In genomic region chr15:103522458-103523099, GRCm38 (mm10) we compare ENCODE assay signal across 12 mouse cellular contexts. TPM values are rescaled to one million over a fixed set of nuclear protein-coding genes. Genes with fewer than 3 reads are reported as not detected.
A peak's percentile ranks its signal among the peaks of the same experiment; 100 is the strongest.
DNase-seq lines count a peak whose midpoint lies in the region; ATAC-seq and TF ChIP-seq lines count a peak whose summit lies in the region.
"Had no signal": no experiment of that assay in that cellular context is flagged by ENCODE, and none has a peak within 500 bp of the region (broad histone marks: within the 10 kb centered on the region; RNA-seq: fewer than 3 reads in every experiment).

No protein-coding gene starts in this region.

- peak; percentile 47; the same call in 1 of the 2 replicates for ATAC-seq in lung, embryonic 14.5 days (ENCODE audit: insufficient read depth)
- ATAC-seq in lung, embryonic 15.5 days (ENCODE audit: borderline replicate concordance, extremely low read depth, low FRiP score, low TSS enrichment): peak; percentile 64

- no peaks in the 10 kb centered on the region for H3K27me3 ChIP-seq in lung, embryonic 14.5 days (ENCODE audit: insufficient read depth, low read length)
- no peaks in the 10 kb centered on the region for H3K27me3 ChIP-seq in lung, embryonic 15.5 days
- H3K27me3 ChIP-seq in small intestine, adult 2 months (ENCODE audit: control insufficient read depth, insufficient read depth, low read length): no peaks in the 10 kb centered on the region
- H3K27me3 ChIP-seq: heart, embryonic 15.5 days had no signal

- H3K9me3 ChIP-seq in lung, embryonic 14.5 days (ENCODE audit: low read depth, low read length): no peaks in the 10 kb centered on the region
- no peaks in the 10 kb centered on the region for H3K9me3 ChIP-seq in lung, embryonic 15.5 days
- H3K9me3 ChIP-seq: heart, embryonic 15.5 days had no signal

- no peaks in the 10 kb centered on the region for H3K36me3 ChIP-seq in lung, embryonic 14.5 days (ENCODE audit: insufficient read depth)
- no peaks in the 10 kb centered on the region for H3K36me3 ChIP-seq in lung, embryonic 15.5 days
- H3K36me3 ChIP-seq in small intestine, adult 2 months (ENCODE audit: control insufficient read depth, insufficient read depth, low read length): no peaks in the 10 kb centered on the region
- H3K36me3 ChIP-seq: heart, embryonic 15.5 days had no signal

- H3K4me3 ChIP-seq in lung, embryonic 14.5 days (ENCODE audit: low read depth, low read length): no peak overlapping the region
- no peak overlapping the region for H3K4me3 ChIP-seq in lung, adult 2 months (replicated peaks; ENCODE audit: extremely low read depth, low read depth, low read length)
- H3K4me3 ChIP-seq in lung, embryonic 15.5 days: no peak overlapping the region
- H3K4me3 ChIP-seq in small intestine, adult 2 months (ENCODE audit: low read depth, low read length): no peak overlapping the region
- H3K4me3 ChIP-seq: heart, embryonic 15.5 days had no signal

- no peak for TF ChIP-seq CTCF in lung, embryonic 14.5 days (IDR thresholded peaks at IDR 0.05; ENCODE audit: low read depth)
- TF ChIP-seq CTCF in lung, adult 2 months (IDR thresholded peaks at IDR 0.05; ENCODE audit: insufficient read depth, low read length): no peak
- TF ChIP-seq CTCF in small intestine, adult 2 months (IDR thresholded peaks at IDR 0.05; ENCODE audit: extremely low read depth, insufficient read length, insufficient replicate concordance, low read depth, low read length): no peak

- H3K27ac ChIP-seq in lung, embryonic 14.5 days (ENCODE audit: low read depth): no peak overlapping the region
- no peak overlapping the region for H3K27ac ChIP-seq in lung, embryonic 15.5 days
- H3K27ac ChIP-seq in small intestine, adult 2 months (ENCODE audit: insufficient read depth, low read depth, low read length): peak overlapping the region; percentile 28; the same call in 1 of the 2 replicates
- H3K27ac ChIP-seq: heart, embryonic 15.5 days; liver, embryonic 14.5 days had no signal

- 56% methylated on average over 3 of the region's 3 CpGs for WGBS in lung, embryonic 14.5 days
- 53% methylated on average over 3 of the region's 3 CpGs for WGBS in lung, adult 2 months
- WGBS in lung, embryonic 15.5 days: 59% methylated on average over 3 of the region's 3 CpGs
- 21% methylated on average over 3 of the region's 3 CpGs for WGBS in small intestine, adult 2 months

- peak; percentile 13 for DNase-seq in adrenal gland, postnatal 14 days
- DNase-seq in adrenal gland, adult 18-20 months (ENCODE audit: low spot score in 2 of 2): no peak
- DNase-seq in lung, embryonic 14.5 days: no peak
- no peak for DNase-seq in lung, adult 2 months
- no peak for DNase-seq in heart, postnatal 10 days
- no peak for DNase-seq in yolk sac, embryonic 10.5 days (ENCODE audit: low spot score)

- no peaks in the 10 kb centered on the region for H3K4me1 ChIP-seq in lung, embryonic 14.5 days (ENCODE audit: insufficient read depth)
- no peaks in the 10 kb centered on the region for H3K4me1 ChIP-seq in lung, adult 2 months (ENCODE audit: control insufficient read depth, insufficient read depth, low read length)
- H3K4me1 ChIP-seq in lung, embryonic 15.5 days: no peaks in the 10 kb centered on the region
- H3K4me1 ChIP-seq in small intestine, adult 2 months (ENCODE audit: control insufficient read depth, insufficient read depth, insufficient read length, low read length): peaks cover 8% of the 10 kb centered on the region; the same call in 1 of the 2 replicates

- no peak overlapping the region for H3K9ac ChIP-seq in lung, embryonic 14.5 days
- H3K9ac ChIP-seq in lung, embryonic 15.5 days: no peak overlapping the region
- H3K9ac ChIP-seq: heart, embryonic 15.5 days; liver, embryonic 14.5 days had no signal

- intact Hi-C loops in heart, postnatal 10 days (cut with DNase I): no loop called here

- no peak overlapping the region for H3K4me2 ChIP-seq in lung, embryonic 14.5 days
- H3K4me2 ChIP-seq in lung, embryonic 15.5 days: no peak overlapping the region
- H3K4me2 ChIP-seq: heart, embryonic 15.5 days had no signal

- TF ChIP-seq POLR2A in lung, adult 2 months (IDR thresholded peaks at IDR 0.05; ENCODE audit: borderline replicate concordance, extremely low read depth, low read depth, low read length): no peak
- TF ChIP-seq POLR2A in small intestine, adult 2 months (IDR thresholded peaks at IDR 0.05; ENCODE audit: low read depth, low read length): no peak

RNA-seq across cellular contexts. Expression of gene Ppp1r1a, which starts 15.2 kb away (rescaled TPM):
- 18.7 and 19.3 TPM in 2 replicates for total RNA-seq in adrenal gland, postnatal 14 days (2021)
- 10 to 100 TPM; 18.1 to 19.8 TPM for total RNA-seq in adrenal gland, adult 18-20 months (2021)
- polyA plus RNA-seq in lung, embryonic 14.5 days (2014; fragmentation: Nextera tagmentation; extraction: Ambion mirVana): 6.3 and 6.9 TPM in 2 replicates
- 6.9 and 9.0 TPM in 2 replicates for polyA plus RNA-seq in lung, adult 2 months (2012; rRNA removed)
- 8.0 and 8.9 TPM in 2 replicates for polyA plus RNA-seq in lung, embryonic 15.5 days (2015; fragmentation: Nextera tagmentation; extraction: Ambion mirVana)
- polyA plus RNA-seq in small intestine, adult 2 months (2012; rRNA removed): 2.3 and 2.7 TPM in 2 replicates
- total RNA-seq in heart, postnatal 10 days (2021): 10 to 100 TPM; 14.8 to 18.0 TPM

RNA-seq across cellular contexts. Expression of gene Pde1b, which starts 19.7 kb away (rescaled TPM):
- 5.2 and 8.1 TPM in 2 replicates for total RNA-seq in adrenal gland, postnatal 14 days (2021)
- total RNA-seq in adrenal gland, adult 18-20 months (2021): 1 to 10 TPM; 5.1 to 8.6 TPM
- polyA plus RNA-seq in lung, embryonic 14.5 days (2014; fragmentation: Nextera tagmentation; extraction: Ambion mirVana): 1.8 and 2.5 TPM in 2 replicates
- polyA plus RNA-seq in lung, adult 2 months (2012; rRNA removed): 6.8 and 8.0 TPM in 2 replicates
- 2.2 and 2.3 TPM in 2 replicates for polyA plus RNA-seq in lung, embryonic 15.5 days (2015; fragmentation: Nextera tagmentation; extraction: Ambion mirVana)
- 2.3 and 4.2 TPM in 2 replicates for polyA plus RNA-seq in small intestine, adult 2 months (2012; rRNA removed)
- 1 to 10 TPM; 2.7 to 2.8 TPM for total RNA-seq in heart, postnatal 10 days (2021)

RNA-seq across cellular contexts. Expression of gene Glycam1, which starts 42.3 kb away (rescaled TPM):
- 208 TPM in 1 of 2 replicates, not detected in the other for total RNA-seq in adrenal gland, postnatal 14 days (2021)
- not detected for total RNA-seq in adrenal gland, adult 18-20 months (2021)
- polyA plus RNA-seq in lung, embryonic 14.5 days (2014; fragmentation: Nextera tagmentation; extraction: Ambion mirVana): not detected in 2 replicates
- not detected in 2 replicates for polyA plus RNA-seq in lung, adult 2 months (2012; rRNA removed)
- not detected in 2 replicates for polyA plus RNA-seq in lung, embryonic 15.5 days (2015; fragmentation: Nextera tagmentation; extraction: Ambion mirVana)
- 0.38 and 0.50 TPM in 2 replicates for polyA plus RNA-seq in small intestine, adult 2 months (2012; rRNA removed)
- total RNA-seq in heart, postnatal 10 days (2021): not detected
- polyA plus RNA-seq: cerebellum, adult 2 months; heart, embryonic 15.5 days; liver, embryonic 14.5 days; neural tube, embryonic 11.5 days had no signal
